Mouse (Mus musculus): ENCODE measurements around the gene Qdpr.

GRCm38 (mm10) chr5:45421881-45422844 is 27.9 kb downstream of the Qdpr start:
- no peak for TF ChIP-seq CTCF (IDR thresholded peaks at IDR 0.05; ENCODE audit: control insufficient read depth, insufficient read depth, insufficient read length)
- no peak for TF ChIP-seq USF1 (IDR thresholded peaks at IDR 0.05; ENCODE audit: low read depth)
- no peak for TF ChIP-seq FOSL1 (IDR thresholded peaks at IDR 0.05; ENCODE audit: insufficient read depth, low read length, poor library complexity, severe bottlenecking)
- no peak for TF ChIP-seq MYOG (IDR thresholded peaks at IDR 0.05; ENCODE audit: control insufficient read depth, extremely low read depth, insufficient read length)
- no peak for TF ChIP-seq MAX (IDR thresholded peaks at IDR 0.05)
- no peak for TF ChIP-seq CEBPB (IDR thresholded peaks at IDR 0.05; ENCODE audit: low read depth)
- no peak for TF ChIP-seq MYOD1 (IDR thresholded peaks at IDR 0.05; ENCODE audit: control insufficient read depth, insufficient read length, low read depth)
